Mouse (Mus musculus): ENCODE measurements around the gene Upb1.

The Upb1 gene

GRCm38 (mm10) chr10:75424498-75424901, 23.6 kb downstream of the Upb1 start:
- no peak for DNase-seq (ENCODE audit: low read depth, low spot score)

DNA sequence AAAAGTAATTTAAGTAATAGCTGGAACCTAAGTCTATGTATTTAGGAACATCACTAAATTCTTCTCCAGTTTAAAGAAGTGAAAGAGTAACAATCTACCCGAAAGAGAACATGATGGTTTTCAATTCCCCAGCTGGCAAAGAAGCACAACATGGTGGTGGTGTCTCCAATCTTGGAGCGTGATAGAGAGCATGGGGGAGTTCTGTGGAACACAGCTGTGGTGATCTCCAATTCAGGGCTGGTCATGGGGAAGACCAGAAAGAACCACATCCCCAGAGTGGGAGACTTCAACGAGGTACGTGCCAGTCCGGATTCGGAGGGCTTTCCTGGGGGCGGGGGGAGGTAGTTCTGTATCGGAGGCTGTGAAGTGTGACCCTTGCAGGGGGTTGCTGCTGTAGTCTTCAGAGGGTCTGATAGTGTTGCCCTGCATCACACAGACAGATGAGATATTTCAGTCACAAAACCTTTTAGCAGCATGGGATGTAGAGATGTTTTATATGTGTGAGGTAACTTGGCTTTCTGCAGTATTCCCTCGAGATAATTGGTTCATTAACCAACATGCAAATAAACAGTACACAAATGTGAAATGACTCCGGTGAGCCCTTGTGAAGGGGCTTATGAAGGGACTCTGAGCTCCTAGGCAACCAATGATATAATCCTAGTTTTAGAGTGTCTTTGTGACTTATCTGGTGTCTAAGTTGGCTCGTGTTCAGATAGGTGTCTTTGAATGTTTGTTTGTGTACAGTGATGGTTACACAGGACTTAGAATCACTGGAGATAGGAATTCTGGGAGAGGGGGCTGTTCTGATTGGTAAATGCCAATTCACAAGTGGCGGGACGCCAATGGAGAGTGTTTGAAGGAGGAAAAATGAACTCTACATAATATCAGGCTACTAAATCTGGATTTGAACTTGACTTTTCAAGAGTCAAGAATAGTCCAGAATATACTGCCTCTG, 27.4 kb downstream of the Upb1 start:
- DNase-seq (ENCODE audit: low read depth, low spot score) = no peak

- DNase-seq (ENCODE audit: low read depth, low spot score) = no peak
Observed at GRCm38 (mm10) chr10:75429004-75429380, 28.1 kb downstream of the Upb1 start.

- no peak for DNase-seq (ENCODE audit: low read depth, low spot score)
Observed at GRCm38 (mm10) chr10:75429522-75430146, 28.7 kb downstream of the Upb1 start.

DNA sequence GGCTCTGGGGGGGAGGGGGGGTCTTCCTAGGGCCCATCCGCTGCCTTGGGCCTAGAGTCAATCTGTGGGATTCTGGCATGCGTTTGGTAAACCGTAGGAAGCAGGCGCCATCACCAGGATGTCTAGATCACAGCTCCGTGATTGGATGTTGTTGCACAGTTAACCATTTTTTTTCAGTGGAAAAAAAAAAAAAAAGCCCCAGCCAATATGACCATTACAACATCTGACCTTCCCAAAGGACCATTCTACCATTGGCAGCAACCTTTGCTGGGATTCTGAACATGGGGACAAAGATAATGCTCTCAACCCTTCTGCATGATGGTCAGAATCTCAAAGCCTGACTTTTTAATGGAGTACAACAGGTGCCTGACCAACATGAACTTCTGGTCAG, 29.2 kb downstream of the Upb1 start:
- DNase-seq (ENCODE audit: low read depth, low spot score) = no peak

DNA sequence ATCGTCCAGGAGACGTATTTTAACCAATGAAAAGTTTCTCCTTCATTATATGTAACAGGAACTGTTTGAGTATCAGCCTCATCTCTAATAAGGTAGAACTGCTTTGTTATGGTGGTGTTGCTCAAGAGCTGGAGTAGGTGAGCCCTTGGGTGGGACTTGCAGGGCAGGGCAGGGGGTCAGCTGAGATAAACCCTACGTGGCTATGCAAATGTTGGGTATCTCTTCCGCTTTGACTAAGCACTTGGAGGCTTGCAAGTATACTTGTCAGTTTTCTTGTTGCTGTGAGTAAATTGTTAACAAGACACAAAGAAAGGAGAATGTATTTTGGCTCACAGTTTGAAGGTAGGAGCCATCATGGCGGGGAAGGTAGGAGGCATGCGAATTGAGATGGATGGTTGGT, 29.7 kb downstream of the Upb1 start:
- DNase-seq (ENCODE audit: low read depth, low spot score) = no peak

DNA sequence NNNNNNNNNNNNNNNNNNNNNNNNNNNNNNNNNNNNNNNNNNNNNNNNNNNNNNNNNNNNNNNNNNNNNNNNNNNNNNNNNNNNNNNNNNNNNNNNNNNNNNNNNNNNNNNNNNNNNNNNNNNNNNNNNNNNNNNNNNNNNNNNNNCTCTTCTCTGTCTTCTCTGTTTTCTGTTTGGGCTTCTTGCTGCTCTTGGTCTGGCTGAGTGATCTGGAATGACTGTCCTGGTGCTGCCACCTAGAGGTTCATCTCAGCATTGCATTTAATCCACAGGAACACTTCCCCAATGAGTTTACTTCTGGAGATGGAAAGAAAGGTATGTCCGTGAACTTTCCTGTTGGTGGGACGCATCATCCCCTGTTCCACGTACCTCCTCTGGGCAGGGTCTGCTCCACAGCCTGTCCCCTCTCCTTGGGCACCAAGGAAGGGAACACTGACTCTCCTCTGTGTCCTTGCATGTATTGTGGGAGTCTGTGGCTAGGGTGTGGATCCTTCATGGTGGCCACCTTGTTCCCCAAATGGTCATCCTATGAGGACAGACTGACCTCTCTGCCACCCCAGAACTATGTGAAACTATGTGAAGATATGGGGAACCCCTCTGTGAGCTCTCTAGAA, 35.8 kb downstream of the Upb1 start:
- DNase-seq (ENCODE audit: low read depth, low spot score) = peak; percentile 78

GRCm38 (mm10) chr10:75437284-75437683, 36.4 kb downstream of the Upb1 start:
- no peak for DNase-seq (ENCODE audit: low read depth, low spot score)

GRCm38 (mm10) chr10:75438132-75438810, 37.4 kb downstream of the Upb1 start:
- DNase-seq (ENCODE audit: low read depth, low spot score) = no peak

DNA sequence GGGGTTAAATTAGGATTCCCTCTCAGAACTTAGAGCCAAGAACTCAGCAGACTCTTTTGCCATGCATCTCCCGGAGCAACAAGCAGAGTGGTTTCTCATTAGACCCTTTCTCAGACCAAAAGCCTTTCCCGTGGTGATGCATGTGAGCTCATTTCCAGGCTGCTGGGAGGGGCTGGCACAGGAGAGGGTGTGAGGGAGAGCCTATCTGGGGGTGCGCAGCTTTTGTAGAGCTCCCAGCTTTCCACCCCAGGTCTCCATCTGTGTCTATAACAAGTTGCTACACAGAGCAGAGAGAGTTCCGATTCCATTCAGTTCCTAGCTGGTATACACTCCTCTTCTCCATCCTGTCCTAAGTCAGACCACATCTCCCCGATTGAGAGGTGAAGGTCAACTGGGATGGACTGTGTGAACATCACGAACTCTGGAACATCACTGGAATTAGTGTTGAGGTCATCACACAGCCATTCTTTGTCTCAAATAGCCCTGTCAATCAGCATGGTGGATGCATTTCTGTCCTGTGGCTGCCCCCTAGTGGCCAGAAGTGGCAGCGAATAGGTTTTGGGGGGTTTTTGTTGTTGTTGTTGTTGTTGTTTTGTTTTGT, 38.4 kb downstream of the Upb1 start:
- DNase-seq (ENCODE audit: low read depth, low spot score) = peak; percentile 55

DNA sequence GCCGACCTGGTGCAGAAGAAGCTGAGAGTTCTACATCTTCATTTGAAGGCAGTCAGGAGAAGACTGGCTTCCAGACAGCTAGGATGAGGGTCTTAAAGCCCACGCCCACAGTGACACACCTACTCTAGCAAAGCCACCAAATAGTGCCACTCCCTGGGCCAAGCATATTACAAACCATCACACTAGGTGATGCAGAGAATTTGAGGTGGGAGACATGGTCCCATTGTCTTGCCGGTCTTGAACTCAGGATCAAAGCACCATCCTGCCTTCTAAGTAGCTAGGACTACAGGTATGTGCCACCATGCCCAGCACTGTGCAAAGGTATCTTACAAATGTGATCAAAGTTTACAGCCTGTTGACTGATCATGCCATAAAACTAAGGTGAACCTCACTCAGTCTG, 39.8 kb downstream of the Upb1 start:
- DNase-seq (ENCODE audit: low read depth, low spot score) = no peak

DNA sequence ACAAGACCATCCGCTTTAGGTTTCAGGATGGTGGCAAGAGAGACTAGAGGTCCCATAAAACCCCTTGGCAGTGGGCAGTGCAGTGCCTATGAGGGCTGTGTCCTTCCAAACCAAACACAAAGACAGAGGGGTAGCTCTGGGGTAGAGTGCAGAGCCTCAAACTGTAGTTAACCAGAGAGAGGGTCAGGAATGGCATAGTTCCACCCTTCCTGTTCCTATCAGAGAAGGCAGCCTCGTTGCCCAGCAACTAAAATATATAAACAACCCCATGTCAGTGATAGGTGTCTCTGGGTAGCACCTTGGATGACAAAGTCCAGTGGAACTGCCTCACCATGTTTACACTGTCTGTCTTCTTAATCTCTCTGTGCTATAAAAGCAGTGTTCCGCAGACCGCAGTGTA, 40.9 kb downstream of the Upb1 start:
- DNase-seq (ENCODE audit: low read depth, low spot score) = no peak

GRCm38 (mm10) chr10:75443017-75443416, 42.1 kb downstream of the Upb1 start:
- DNase-seq (ENCODE audit: low read depth, low spot score) = no peak

DNA sequence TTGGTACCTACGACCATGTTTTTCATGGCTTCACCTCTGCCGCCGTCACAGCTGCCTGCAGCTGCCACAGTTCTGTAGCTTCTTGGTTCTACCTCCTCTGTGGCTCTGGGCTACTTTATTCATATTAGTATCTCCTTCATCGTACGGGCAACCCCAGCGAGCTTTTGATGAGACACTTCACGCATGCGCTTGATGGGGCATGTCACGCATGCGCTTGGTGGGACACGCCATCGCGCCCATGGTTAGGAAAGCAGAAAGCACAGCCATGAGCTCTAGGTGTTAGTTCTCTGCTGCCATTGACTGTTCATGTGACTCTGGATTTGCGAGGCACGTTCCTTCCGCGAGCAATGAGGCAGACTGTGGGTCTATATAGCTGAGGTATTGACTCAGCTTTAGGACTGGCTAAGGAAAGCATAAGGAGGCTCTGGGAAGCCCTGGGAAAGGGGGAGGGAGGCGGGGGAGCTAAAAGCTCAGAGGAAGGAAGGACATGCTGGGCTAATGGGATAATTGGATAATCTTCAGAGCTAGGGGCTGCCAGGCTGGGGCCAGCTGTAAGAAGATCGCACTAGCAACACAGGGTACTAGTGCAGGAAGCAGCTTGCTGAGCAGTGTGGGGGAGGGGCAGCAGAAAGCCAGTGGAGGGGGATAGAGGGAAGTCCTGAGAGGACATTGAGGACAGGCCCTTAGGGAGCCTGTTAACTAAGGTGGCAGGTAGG, 43.4 kb downstream of the Upb1 start:
- peak; percentile 78 for DNase-seq (ENCODE audit: low read depth, low spot score)

- no peak for DNase-seq (ENCODE audit: low read depth, low spot score)
Observed at GRCm38 (mm10) chr10:75445030-75445429, 44.1 kb downstream of the Upb1 start.

- DNase-seq (ENCODE audit: low read depth, low spot score) = no peak
Observed at GRCm38 (mm10) chr10:75446501-75447083, 45.7 kb downstream of the Upb1 start.

GRCm38 (mm10) chr10:75447489-75447888, 46.6 kb downstream of the Upb1 start:
- no peak for DNase-seq (ENCODE audit: low read depth, low spot score)

- no peak for DNase-seq (ENCODE audit: low read depth, low spot score)
Observed at GRCm38 (mm10) chr10:75448806-75449420, 48.0 kb downstream of the Upb1 start.

DNA sequence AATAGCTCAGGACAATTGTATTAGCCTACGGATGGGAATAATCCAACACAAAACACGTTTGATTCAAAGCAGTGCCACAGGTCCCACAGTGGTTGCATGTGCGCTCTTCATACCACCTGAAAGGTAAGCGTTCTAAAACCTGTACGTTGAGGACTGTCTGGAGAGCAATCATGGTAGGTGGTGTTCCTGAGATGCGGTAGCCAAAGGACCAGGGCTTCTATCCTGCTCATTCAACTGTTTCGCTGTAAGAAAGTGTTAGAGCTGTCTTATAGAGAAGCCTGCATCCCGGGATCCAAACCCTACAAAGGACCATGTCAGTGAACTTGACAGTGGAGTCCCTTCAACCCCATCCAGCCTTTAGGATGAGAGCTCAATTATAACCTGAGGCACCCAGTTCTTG, 49.4 kb downstream of the Upb1 start:
- DNase-seq (ENCODE audit: low read depth, low spot score) = no peak
